Mouse (Mus musculus) megakaryocyte, adult 5-6 weeks (primary cell): ENCODE data around the gene Pkdrej. TPM values are rescaled to one million over a fixed set of nuclear protein-coding genes. Genes with fewer than 3 reads are reported as not detected.
A peak's percentile ranks its signal among the peaks of the same experiment; 100 is the strongest.
"Not testable (repeated sequence)": the region's sequence is repeated elsewhere in the genome, so short reads cannot be mapped to it uniquely, and the experiment has no call there.

Experiments
- ATAC-seq: 2 replicates; pipeline ENCODE4 v1.8.0; 2016; ENCODE audit warnings: mild to moderate bottlenecking, inconsistent platforms; ENCODE audit not compliant: poor library complexity, severe bottlenecking
- total RNA-seq, 2 experiments: library from RNA; stranded (forward) in 1 of 2; stranded (reverse) in 1 of 2; fragments of 153-499, 151-499 nt in 1 of 2; fragments of 221-1000, 200-1000 nt in 1 of 2; gene quantifications; 2 replicates each; pipeline versions ENCODE4 v1.2.3 to v1.2.4; 2015 to 2017

Pkdrej gene
- total RNA-seq, 2 experiments from 2014 or later, result not detected

DNA sequence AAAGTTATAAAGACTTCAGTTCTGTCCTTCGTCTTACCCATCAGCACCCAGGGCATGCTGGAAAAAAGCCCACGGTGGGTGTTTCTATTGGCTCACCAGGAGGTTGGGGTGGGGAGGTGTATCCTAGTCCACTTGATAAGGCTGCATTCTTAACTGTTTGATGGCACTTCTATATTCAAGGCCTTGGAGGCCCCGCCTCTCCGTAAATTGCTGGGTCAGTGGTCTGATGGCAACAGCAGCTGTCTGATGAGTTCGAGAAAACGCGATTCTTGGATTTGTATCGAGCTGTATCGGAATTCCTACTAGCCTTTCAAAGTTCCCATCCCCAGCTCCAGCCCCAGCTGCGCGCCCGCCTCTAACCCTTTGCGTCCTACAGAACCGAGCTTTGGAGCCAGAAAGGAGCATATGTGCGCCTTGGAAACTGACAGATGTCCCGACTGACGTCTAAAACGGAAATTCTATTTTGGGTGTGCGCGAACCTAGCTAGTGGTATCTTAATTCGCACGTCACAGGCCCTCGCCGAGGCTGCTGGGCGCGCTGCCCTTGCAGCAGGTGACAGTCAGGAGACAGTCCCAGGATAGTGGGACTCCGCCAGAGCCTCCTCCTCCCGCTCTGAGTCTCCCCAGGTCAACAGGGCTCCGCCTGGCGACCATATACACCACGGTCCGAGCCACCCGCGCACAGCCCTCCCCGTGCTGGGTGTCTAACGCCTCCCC is 10.6 kb downstream of the Pkdrej start:
- peak; percentile 79 for ATAC-seq

DNA sequence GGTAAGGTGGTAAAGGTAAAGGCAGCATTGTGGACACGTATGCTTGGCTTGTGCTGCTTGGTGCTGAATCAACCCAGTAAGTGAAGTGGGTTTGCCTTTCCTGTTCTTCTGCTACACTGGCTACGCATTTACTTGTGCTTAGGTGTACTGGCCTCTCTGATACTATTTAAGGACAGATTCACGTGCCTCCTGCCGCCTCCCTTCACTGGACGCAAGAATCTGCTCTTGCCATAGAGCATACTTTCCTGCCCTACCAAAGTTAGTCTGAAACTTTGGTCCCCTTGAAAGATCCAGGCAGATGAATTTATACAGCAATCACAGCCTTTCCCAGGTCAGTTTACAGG is 11.1 kb downstream of the Pkdrej start:
- no peak for ATAC-seq

DNA sequence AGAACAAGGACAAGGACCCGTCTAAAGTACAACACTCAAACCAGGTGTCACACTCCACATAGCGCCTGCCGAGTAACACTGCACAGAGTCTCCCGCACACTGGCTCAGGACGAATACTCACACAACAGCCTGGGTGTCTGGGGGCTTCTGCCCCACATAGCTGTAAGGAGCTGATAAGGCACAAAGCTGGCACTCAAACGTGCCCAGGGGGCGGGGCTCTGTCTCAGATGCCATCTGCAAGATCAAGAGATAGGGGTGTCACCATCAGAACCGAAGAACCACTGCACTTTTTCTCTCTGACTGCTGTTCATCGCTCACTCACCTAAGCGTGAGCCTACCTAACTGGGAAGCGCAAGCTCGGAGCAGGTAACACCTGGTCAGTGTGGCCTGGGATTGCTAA is 12.4 kb downstream of the Pkdrej start:
- ATAC-seq, result no peak

DNA sequence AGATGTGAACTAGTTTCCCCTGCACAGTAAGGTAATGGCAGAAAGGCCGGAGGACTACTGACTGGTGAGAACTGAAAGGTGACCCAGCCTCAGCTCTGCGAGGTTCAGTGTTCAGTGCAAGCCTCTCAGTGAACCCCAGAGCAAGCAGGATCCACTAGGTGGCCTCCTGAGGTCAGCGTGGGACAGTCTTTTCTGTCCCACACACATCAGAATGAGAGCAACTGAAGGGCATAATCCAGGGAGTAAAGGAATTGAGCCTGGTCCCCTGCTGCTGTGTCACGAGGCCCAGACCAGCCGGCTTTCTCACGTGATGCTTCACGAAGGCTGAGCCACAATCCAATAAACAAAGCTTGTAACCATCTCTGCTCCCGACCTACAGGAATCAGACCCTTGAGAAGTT is 13.1 kb downstream of the Pkdrej start:
- ATAC-seq, result no peak

DNA sequence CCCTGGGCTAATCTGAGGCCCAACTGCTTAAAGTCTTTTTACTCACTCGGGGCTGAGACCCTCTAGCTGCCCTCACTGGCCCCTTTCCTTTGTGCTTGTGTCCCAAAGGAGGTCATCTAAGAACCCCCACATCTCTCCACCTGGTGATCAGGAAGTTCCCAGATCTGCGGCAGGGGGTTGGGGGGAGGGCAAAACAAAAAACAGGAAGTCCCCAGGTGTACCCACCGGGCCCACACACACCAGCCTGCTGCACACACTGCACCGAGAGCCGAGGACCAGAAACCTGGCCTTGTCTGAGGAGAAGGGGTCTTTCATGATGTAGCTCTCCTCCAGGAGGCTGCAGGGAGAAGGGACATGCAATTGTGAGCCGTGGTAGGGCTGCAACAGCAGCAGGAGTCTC is 13.5 kb downstream of the Pkdrej start:
- no peak for ATAC-seq

DNA sequence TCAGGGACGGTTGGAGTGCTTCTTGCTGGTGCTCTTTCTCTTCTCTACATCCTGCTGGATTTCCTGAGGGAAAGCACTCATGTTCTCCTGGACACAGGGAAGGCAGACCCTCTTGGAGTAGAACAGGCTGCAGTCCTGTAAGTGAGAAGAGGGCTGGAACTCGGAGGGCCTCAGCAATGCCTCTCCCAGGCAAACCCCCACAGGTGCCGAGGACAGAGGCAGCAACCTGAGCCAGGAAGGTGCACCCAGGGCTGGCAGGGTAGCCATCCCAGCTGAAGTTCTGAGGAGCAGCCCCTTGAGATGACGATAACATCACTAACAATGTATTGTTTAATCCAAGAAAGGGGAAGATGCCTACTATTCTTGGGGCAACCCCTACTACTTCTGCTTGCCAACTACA is 14.1 kb downstream of the Pkdrej start:
- ATAC-seq, result no peak

DNA sequence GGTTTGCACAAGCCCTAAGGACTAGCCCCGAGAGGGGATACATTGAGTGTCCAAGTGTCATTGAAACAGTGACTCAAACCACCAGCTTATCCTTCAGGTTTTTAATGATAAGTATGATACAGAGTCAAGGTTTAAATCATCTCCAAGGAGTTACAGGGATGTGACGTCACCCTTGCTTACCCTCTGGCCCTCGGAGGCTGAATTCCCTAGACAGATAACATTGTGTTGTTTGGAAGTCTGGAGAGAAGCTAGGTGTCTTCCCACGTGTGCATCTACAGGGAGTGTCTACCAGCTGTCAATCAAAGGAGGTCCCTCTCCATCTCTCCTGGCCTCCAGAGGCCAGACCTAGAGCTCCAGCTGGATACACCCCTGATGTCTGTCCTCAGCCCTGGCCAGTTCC is 14.6 kb downstream of the Pkdrej start:
- ATAC-seq, result no peak

DNA sequence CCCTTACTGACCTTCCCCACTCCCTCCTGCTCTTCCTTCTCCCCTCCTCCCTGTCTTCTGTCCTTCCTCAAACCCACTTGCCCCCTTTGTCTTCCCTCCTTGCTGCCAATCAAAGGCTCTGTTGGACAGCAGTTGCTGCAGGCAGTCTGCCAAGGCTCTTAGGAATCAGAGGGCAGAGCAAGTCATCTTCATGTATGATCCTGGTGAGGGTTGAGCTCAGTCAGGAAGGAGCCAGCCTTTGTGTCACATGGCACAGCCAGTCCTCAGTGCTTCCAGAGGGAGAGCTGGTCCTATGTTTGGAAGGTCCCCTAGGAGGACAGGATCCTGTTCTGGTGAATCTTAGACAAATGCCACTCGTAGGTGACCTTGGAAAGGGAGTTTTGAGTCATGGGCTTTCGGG is 18.6 kb downstream of the Pkdrej start:
- no peak for ATAC-seq

DNA sequence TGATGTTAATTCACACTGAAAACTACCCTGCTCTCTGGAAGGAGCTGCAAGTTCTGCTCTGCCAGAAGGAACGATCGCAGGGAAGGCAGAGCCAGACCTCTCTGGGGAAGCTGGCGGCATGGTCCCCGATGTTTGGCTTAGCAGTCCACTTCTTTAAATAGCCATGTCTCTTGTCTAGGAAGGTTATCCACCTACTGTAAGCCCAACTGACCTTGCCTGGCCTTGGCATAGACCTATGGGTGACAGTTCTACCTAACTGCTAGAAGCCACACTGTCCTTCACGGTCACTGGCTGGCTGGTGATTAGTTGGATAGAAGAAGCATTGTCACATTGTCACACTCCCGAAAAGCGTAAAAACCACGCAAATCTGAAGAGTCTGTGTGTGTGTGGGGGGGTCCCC is 22.9 kb downstream of the Pkdrej start:
- ATAC-seq, result no peak

DNA sequence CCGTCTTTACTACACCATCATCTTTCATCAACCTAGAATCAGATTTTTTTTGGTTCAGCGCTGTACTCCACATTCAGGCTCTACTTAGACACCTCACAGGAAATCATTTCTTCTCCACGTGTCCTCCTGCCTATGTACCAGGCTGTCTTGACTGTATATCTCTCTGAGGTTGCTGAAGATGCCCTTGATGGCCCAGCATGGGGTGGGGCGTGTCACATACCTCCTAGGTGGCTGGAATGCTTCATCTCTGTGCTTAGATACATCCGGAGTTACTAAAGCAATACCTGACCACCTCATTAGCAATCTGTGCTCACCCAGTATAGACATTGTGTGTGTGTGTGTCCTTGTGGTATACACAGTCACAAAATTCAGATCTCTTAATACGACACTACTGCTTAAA is 26.0 kb downstream of the Pkdrej start:
- no peak for ATAC-seq

DNA sequence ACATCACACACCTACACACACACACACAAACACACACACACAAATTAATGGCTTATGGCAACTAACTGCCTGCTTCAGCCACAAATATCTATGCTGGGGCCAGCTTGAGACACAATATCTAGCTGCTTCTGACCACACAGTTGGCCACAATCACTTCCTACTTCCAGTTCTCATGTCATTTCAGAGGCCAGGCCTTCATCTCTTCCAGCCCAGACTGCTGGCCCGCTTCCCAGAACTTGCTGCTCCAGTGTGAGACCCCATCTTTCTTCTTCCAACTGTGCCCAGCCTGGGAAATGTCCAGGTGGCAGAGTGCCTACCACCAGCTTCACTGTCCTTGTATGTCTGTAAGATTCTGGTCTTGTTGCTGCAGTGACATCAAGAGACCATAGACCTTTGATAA is 28.7 kb downstream of the Pkdrej start:
- no peak for ATAC-seq

DNA sequence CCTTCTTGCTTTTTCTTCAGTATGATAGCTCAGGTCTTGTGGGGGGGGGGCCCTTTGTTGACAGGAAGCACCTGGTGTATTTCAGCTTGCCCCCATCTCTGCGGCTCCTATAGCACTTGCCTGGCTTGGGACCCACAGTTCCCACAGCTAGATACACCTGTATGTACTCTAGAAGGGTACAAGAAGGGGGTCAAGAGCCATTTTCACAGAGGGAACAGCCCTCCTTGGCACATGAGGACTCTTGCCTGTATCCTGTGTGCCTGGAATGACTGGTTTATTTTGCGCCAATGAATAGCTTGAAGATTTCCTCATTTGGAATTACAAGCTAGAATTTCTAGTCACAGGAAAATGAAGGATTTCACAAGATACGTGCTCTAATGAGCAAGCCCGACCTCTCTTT is 30.1 kb downstream of the Pkdrej start:
- no peak for ATAC-seq

DNA sequence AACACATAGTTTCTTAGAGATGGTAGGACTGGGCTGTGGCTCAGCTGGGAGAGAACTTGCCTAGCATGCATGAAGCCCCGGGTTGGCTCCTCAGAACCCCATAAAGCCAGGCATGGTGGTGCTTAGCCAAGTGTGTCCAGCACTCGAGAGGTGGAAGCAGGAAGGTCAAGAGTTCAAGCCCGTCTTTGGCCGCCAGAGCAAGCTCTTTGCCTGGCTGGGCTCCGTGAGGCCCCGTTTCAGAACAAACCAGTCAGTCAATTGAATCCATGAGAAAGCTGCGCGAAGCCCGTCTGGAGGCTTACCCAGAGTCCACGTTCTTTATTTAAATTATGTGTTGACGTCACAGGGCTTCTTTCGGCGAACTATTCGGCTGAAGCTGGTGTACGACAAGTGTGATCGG is 32.9 kb downstream of the Pkdrej start:
- no peak for ATAC-seq

DNA sequence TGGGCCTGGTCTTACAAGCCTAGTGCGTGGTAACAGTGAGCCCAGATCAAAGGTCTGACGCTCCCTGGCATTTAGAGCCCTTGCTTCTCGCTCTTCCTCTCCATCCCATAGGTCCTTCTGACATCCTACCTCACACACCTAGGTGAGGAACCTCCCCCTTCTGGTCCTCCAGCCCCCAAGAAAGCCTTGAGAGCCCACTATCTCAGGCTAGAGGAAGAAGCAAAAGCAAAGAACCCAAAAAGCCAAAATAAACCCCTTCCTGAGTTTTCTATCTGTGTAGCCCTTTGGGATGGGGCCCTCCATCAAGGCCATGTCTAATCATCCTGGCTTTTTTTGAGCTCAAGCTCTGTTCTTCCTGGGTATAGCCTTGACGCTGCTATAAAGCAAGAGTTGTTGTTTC is 33.5 kb downstream of the Pkdrej start:
- no peak for ATAC-seq

DNA sequence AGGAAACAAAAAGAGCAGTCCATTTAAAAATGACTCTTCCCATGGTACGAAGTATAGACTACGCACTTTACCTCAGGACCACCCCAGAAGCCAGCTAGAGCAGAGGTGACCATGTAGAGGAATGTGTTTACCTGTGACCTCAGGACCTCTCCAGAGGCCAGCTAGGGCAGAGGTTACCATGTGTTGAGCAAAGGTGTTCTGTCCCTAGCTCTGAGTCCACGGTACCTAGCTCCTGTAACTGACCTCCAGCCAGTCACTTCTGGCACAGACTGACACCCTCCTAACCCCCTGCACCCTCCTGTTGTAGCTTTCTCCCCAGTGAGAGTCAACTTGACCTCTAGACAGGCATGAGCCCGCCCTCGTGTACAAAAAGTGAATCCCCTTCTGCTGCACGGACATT is 34.1 kb downstream of the Pkdrej start:
- ATAC-seq, result no peak

DNA sequence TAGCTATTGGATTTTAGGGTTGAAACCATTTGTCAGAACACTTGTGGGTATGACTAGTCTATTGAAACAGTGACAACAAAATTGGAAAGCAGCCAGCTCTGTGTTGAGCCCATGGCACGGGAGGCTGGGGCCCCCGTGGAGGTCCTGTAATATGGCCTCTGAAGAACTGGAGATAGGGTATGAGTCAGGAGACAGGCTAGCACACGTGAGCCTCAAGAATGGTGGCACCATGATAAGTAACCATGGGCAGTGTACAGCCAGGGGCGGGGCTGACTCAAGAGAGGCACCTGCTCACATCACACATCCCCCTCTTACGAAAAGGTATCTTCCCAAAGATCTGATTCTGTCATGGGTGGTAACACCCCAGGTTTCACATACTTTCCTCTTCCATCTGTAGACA is 34.8 kb downstream of the Pkdrej start:
- no peak for ATAC-seq

DNA sequence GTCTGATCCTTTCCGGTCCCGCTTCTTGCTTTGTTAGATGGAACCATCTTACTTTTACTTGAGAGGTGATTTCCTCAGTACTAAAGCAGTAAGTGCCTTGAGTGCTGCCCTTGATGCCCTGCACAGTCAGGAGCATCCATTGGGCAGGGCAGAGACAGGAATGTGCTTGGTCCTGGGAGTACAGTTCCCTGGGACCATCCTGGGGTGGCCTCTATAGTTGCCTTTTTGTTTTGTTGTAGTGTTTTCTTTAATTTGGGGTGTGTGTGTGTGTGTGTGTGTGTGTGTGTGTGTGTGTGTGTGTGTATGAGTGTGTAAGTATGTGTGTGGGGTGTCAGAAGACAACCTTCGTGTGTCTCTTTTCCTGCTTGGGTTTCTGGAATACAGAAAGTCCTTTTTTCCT is 37.2 kb downstream of the Pkdrej start:
- ATAC-seq, result no peak

DNA sequence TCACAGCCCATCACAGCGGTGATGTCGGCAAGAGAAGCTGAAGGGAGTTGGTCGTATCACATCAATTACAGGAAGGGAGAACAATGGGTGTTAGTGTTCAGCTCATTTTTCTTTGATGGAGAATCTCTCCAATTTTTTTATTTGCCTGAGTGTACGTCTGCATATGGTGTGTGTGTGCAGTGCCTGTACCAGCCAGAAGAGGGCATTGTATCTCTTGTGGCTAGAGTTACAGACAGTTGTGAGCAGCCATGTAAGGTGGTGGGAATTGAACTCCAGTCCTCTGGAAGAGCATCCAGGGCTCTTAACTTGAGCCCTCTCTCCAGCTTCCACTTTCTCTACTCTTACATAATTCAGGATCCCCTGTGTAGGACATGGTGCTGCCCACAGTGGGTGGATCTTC is 38.4 kb downstream of the Pkdrej start:
- ATAC-seq, result no peak

DNA sequence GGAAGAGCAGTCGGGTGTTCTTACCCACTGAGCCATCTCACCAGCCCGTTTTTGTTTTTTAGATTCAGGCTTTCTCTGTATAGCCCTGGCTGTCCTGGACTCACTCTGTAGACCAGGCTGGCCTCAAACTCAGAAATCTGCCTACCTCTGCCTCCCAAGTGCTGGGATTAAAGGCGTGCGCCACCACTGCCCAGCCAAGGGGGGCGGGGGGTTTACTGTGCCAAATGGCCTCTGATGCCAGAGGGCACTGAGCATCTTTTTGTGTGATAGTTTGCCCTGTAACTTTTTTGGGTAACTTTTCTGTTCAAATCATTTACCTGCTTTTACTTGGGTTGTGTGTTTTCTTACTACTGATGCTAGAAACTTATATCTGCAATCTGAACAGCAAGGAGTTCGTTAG is 42.6 kb downstream of the Pkdrej start:
- not testable (repeated sequence) for ATAC-seq

DNA sequence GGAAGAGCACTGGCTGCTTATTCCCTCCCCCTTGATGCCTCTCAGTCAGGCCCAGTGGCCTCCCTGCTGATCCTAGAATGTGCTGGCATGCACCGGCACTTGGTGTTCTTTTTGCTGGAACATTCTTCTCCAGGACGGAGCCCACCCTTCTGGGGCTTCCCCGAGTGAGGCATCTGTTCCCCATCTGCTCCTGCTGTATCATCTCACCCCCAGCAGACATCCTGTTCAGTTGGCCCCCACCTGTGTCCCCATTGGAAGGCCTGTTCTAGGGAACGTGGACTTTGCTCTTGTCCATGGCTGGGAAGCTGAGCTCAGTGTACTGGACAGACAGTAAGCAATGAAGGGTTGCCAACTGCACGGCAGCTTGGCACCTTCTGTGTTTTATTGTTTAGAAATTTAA is 44.8 kb downstream of the Pkdrej start:
- ATAC-seq, result no peak

DNA sequence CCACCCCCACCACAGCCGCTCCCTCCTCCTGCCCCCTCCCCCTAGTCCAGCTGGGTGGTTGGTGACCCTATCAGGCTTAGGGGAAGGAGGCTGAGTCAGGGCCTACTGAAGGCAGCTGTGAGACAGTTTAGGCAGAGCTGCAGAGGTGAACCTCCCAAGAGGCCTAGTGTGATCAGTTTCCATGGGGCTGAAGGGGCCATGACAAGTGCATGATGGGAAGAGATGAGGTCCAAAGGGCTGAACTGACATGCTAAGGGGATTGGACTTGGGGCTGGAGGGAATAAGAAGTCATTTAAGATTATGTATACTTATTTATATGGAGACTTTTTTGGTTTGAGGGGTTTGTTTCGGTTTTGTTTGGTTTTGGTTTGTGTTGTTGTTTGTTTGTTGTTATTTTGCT is 45.3 kb downstream of the Pkdrej start:
- ATAC-seq, result no peak

DNA sequence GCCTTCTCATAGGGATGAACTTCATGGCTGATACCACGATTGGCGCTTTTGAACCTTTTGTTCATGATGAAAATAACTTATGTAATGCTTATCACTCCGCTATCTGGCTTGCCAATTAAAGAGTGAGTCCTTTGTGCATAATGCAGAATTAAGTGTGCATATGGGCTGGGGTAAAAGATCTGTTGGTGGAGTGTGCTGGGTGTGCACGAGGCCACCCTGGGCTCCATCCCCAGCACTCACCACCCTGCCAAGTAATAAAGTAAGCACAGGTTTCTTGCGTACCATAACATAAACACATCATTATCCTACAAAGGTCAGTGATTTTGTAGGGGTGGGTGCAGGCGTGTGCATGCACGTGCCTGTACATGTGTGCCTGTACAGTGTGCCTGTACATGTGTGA is 46.5 kb downstream of the Pkdrej start:
- ATAC-seq, result no peak

DNA sequence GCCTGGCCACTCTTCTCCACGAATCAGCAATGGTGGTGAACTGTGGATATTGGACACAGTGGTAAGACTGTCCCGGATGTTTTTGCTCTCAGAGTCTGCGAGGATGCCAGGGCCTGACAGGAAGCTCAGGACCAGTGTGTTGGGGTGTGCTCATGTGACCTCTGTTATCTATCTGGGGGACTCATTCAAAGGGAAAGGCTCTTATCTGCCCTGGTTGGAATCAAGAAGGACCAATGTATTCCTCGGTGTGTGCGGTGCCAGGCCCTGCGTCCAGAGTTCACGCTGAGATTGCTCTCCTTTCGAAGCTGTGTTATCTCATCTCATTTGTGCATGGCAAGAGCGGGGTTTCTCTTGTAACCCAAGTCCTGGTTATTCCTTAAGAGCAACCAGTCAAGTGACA is 47.1 kb downstream of the Pkdrej start:
- no peak for ATAC-seq
